14 mouse cellular contexts compared by ENCODE assay signal in genomic region chr9:101710611-101711071, GRCm38 (mm10).
A peak's percentile ranks its signal among the peaks of the same experiment; 100 is the strongest.
DNase-seq lines count a peak whose midpoint lies in the region; ATAC-seq and TF ChIP-seq lines count a peak whose summit lies in the region.
"Had no signal": no experiment of that assay in that cellular context is flagged by ENCODE, and none has a peak within 500 bp of the region (broad histone marks: within the 10 kb centered on the region; RNA-seq: fewer than 3 reads in every experiment).

No protein-coding gene starts in this region.

- no peak overlapping the region for H3K9ac ChIP-seq in midbrain, postnatal 0 days (replicated peaks; ENCODE audit: low read length, poor library complexity, severe bottlenecking)
- H3K9ac ChIP-seq in midbrain, embryonic 15.5 days: no peak overlapping the region
- H3K9ac ChIP-seq: heart, embryonic 13.5 days; intestine, embryonic 15.5 days; limb, embryonic 15.5 days; midbrain, embryonic 13.5 days had no signal

- no peaks in the 10 kb centered on the region for H3K9me3 ChIP-seq in midbrain, postnatal 0 days (ENCODE audit: low read length)
- H3K9me3 ChIP-seq in midbrain, embryonic 15.5 days: no peaks in the 10 kb centered on the region
- H3K9me3 ChIP-seq: intestine, embryonic 15.5 days; limb, embryonic 15.5 days had no signal

- no peaks in the 10 kb centered on the region for H3K4me1 ChIP-seq in midbrain, postnatal 0 days (ENCODE audit: insufficient read depth, low read length)
- no peaks in the 10 kb centered on the region for H3K4me1 ChIP-seq in midbrain, embryonic 15.5 days
- H3K4me1 ChIP-seq: heart, embryonic 13.5 days; intestine, embryonic 15.5 days; limb, embryonic 15.5 days had no signal

- 73% methylated on average over 8 of the region's 8 CpGs for WGBS in midbrain, postnatal 0 days
- WGBS in midbrain, embryonic 15.5 days: 76% methylated on average over 8 of the region's 8 CpGs

- no peak overlapping the region for H3K27ac ChIP-seq in gastrocnemius, adult 2 months
- no peak overlapping the region for H3K27ac ChIP-seq in midbrain, postnatal 0 days (ENCODE audit: low read depth, low read length)
- H3K27ac ChIP-seq in midbrain, embryonic 15.5 days: no peak overlapping the region
- H3K27ac ChIP-seq: heart, embryonic 13.5 days; intestine, embryonic 15.5 days; limb, embryonic 15.5 days; midbrain, embryonic 13.5 days had no signal

- peak; percentile 20 for DNase-seq in gastrocnemius, adult 2 months
- DNase-seq in gastrocnemius, postnatal 36 days: no peak
- peak; percentile 88 for DNase-seq in midbrain, postnatal 0 days (ENCODE audit: low spot score)
- peak; percentile 69 to 76 for DNase-seq in cerebellum, postnatal 36 days
- DNase-seq in lung, postnatal 4 days: peak; percentile 49 to 83
- DNase-seq in embryo, embryonic 11 days: no peak
- no peak for DNase-seq in kidney, adult 9 months
- DNase-seq: adrenal gland, postnatal 14 days; right cerebral cortex, postnatal 4 days had no signal

- no peak overlapping the region for H3K4me3 ChIP-seq in gastrocnemius, adult 2 months
- H3K4me3 ChIP-seq in midbrain, postnatal 0 days (ENCODE audit: low read depth, low read length): no peak overlapping the region
- no peak overlapping the region for H3K4me3 ChIP-seq in midbrain, embryonic 15.5 days
- H3K4me3 ChIP-seq: heart, embryonic 13.5 days; intestine, embryonic 15.5 days; limb, embryonic 15.5 days; midbrain, embryonic 13.5 days had no signal

- H3K27me3 ChIP-seq in midbrain, postnatal 0 days (ENCODE audit: insufficient read depth, low read length): no peaks in the 10 kb centered on the region
- no peaks in the 10 kb centered on the region for H3K27me3 ChIP-seq in midbrain, embryonic 15.5 days (replicated peaks)
- H3K27me3 ChIP-seq: heart, embryonic 13.5 days; intestine, embryonic 15.5 days; limb, embryonic 15.5 days; midbrain, embryonic 13.5 days had no signal

- no peak overlapping the region for H3K4me2 ChIP-seq in midbrain, postnatal 0 days (ENCODE audit: low read depth, low read length, poor library complexity, severe bottlenecking)
- H3K4me2 ChIP-seq in midbrain, embryonic 15.5 days: no peak overlapping the region
- H3K4me2 ChIP-seq: heart, embryonic 13.5 days; intestine, embryonic 15.5 days; limb, embryonic 15.5 days; midbrain, embryonic 13.5 days had no signal

- TF ChIP-seq CTCF in gastrocnemius, adult 2 months (IDR thresholded peaks at IDR 0.05): no peak
- TF ChIP-seq CTCF in midbrain, postnatal 0 days (IDR thresholded peaks at IDR 0.05): no peak

- H3K36me3 ChIP-seq in midbrain, postnatal 0 days (ENCODE audit: insufficient read depth, low read length): no peaks in the 10 kb centered on the region
- H3K36me3 ChIP-seq in midbrain, embryonic 15.5 days (replicated peaks): no peaks in the 10 kb centered on the region
- H3K36me3 ChIP-seq: heart, embryonic 13.5 days; intestine, embryonic 15.5 days; limb, embryonic 15.5 days; midbrain, embryonic 13.5 days had no signal

- intact Hi-C loops in gastrocnemius, adult 2 months (cut with DNase I): no loop called here
- intact Hi-C loops in gastrocnemius, postnatal 36 days (cut with DNase I): no loop called here

- no peak; the same call in 1 of the 2 replicates for ATAC-seq in midbrain, postnatal 0 days (ENCODE audit: low FRiP score)
- ATAC-seq in midbrain, embryonic 15.5 days (replicated peaks): no peak
- ATAC-seq: intestine, embryonic 15.5 days; midbrain, embryonic 13.5 days had no signal

Comparison
In these comparisons a context has a peak if more than half of its experiments do, and no peak if none do; other contexts are left out.
1. DNase-seq: peak in gastrocnemius, adult 2 months (single experiment), midbrain, postnatal 0 days (single experiment), cerebellum, postnatal 36 days (2 of 2) and lung, postnatal 4 days (2 of 2); none in gastrocnemius, postnatal 36 days (0 of 2), embryo, embryonic 11 days (single experiment) and kidney, adult 9 months (single experiment).